Mouse (Mus musculus): ENCODE measurements around the gene BC005537.

Gene BC005537

DNA sequence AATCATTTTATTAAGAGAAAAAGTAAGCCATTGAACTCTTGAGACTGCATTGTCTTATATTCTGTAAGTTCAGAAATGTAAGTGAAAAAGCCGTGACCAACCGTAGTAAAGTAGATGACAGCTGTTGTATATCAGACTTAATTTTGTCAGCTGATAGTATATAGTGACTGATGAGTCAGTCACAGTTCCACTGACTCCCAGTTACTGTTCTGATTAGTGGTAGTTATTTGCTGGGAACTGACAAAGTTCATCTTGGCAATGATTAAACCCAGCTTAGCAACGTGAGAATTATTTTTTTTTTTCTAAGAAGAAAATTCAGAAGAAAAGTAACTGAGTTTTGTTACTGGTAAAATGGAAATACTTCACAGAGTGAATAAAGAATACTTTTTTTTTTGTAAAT lies 40.2 kb downstream of the BC005537 start:
- no peak for DNase-seq (ENCODE audit: low read depth, low spot score)

DNA sequence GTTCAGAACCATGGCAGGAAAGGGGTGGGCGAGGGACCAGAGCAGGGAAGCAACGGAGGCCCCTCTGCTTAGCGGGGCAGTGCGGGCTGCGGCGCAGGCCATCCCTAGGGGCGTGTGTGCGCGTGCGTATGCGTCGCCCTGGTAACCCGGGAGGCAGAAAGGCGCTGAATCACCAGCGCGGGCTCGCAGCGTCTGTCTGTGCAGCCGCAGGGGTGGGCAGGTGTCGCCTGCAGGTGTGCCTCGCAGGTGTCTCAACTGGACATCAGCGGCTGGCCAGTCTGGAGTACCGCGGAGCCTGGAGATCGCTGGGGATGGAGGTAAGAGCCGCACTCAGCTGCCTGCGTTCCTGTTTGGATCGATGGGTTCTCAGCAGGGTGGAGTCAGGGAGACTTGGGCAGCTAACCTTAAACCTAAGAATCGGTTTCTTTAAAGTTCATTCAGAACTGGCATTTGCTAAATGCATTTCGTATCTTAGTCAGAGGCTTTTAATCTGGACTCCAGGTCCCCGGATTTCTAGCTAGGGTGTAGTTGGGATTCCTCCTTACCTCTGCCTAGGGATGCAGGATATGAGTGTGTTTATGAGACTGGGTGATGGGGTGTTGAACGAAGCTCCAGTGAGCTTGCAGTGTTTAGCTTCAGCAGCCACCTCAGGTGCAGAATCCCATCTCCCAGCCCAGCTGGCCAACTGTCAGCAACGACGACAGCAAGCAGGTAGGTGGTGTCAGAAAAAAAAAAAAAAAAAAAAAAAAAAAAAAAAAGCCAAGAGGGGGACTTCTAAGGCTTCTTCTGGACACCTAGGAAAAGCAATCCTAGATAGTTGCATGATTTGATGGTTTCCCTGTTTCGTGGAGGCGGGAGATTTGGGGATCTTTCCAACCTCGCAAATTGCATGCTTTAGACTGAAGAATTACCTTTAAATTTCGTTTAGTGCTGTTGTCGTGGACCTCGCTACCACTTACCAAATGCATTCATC lies 43.8 kb downstream of the BC005537 start, which contains the start of gene D130043K22Rik:
Gene D130043K22Rik, plus strand, starts transcription at position 153 of the 973 bp plus-strand sequence.
- DNase-seq (ENCODE audit: low read depth, low spot score), result peak; percentile 58

DNA sequence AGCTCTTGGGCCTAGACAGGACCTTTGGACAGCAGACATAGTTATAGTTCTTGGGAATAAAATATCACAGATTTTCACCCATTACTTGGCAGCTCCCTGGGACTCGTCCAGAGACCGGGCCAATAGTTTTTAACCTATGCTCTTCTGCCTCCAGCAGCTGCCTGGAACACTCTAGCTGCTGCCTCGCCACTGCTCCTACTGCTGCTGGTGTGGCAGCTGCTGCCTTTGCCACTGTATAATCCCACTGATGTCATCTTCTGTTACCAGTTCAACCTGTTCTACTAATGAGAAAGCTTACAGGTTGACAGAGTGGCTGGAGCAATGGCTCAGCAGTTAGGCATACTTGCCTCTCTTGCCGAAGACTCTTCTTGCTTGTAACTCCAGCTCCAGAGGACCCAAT lies 47.9 kb downstream of the BC005537 start:
- DNase-seq (ENCODE audit: low read depth, low spot score), result no peak

DNA sequence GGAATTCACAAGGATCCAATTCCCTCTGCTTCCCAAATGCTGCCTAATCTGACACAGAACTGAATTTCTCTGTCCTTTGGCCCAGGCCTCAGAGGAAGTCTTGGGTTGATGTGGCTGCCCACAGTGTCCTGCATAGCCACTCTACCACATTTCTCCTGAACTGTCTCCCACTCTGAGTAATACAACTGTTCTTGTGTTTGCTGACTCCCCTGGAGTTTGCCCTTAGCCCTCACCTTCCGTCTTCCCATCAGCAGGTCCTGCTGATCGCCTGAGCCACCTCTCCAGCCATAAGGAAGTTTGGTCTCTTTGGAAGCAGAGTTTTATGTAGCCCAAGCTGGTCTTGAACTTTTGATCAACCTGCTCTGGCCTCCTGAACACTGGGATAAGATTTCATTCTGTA lies 50.5 kb downstream of the BC005537 start:
- no peak for DNase-seq (ENCODE audit: low read depth, low spot score)

DNA sequence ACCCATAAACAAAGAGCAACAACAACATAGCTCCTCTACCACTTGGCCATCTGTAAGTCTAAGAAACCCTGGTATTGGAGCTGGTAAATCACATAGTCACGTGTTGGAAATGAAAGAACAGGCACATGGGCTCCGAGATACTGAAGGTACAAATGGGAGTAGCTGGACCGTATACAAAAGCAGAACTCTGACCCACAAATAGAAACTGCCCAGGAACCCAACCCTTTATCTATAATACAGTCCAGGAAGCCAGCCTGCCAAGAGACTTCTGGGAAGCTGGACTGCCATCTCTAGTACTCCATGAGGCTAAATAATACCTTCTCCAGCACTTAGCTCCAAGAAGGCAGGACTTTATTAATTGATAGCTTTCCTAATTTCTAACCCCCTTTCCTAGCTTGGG lies 51.1 kb downstream of the BC005537 start:
- no peak for DNase-seq (ENCODE audit: low read depth, low spot score)

DNA sequence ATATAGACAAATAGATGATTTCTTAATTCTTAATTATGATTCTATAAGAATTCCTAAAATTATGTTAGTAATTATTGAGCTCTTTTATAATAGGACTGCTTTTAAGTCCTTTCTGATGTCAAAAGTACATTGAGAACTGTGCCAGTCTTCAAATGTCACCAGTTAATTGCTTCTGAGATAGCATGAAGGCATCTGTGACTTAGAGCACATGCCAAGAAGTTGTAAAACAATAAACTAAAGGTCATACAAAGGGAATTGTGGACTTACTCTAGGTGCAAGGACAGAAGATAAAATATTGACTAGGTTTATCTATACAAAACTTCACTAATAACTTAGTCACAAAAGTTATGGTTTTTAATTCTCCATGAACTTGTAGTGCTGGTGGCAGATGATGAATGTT lies 57.7 kb downstream of the BC005537 start:
- no peak for DNase-seq (ENCODE audit: low read depth, low spot score)

DNA sequence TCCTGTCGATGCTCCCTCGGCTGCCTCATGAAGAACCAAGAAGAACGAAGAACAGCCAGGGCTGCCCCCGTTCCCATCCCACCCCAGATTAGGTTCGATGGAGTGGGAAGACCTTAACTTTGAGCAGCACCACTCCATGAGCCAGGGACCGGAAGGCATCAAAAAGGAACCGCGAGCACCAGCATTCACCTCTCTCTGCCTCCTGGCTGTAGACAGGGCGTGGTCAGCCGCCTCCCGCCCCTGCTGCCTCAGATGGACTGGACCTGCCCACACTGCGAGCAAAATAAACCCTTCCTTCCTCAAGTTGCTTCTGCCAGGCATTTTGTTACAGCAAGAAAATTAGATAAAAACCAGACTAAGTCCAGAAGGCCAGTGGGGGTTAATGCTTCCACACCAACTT lies 59.6 kb downstream of the BC005537 start:
- DNase-seq (ENCODE audit: low read depth, low spot score), result peak; percentile 58

DNA sequence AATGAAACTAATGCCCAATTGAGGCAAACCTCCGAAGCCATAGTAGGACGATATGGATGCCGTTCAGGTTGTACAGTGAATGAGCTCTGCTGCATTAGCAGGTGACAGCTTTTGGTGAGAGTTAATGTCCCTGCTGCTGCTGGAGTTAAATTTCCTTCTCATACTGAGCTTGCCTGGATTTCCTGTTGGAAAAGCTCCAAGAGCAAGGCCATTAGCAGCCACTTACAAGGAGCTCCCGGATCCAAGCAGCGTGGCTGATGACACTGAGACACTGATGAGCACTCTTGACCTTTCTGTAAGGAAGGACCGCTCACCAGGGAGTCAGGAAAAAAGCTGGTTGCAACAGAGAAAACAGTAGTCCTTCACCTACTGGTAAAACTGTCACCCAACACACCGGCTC lies 60.6 kb downstream of the BC005537 start:
- no peak for DNase-seq (ENCODE audit: low read depth, low spot score)

DNA sequence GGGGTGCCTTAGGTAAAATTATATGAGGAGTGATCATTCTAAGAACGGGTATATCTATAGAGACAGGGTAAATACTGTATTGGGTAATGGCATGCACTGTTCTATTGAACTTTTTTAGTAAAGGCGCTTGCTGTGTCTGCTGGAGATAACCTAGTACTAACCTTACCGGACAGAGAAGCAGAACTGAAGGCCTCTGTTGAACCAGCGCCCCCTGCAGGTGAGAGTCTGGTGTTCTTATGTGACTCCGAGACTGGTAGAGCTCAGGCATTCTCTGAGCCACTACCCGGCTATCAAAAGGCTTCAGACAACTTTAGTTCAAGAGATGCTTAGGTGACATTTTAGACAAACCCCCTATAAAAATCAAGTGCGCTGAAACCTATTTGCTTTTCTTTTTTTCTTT lies 61.1 kb downstream of the BC005537 start:
- peak; percentile 84 for DNase-seq (ENCODE audit: low read depth, low spot score)
